Mouse (Mus musculus) adrenal gland, adult 18-20 months (tissue): ENCODE data around the gene Gm17662. TPM values are rescaled to one million over a fixed set of nuclear protein-coding genes. Genes with fewer than 3 reads are reported as not detected.
A peak's percentile ranks its signal among the peaks of the same experiment; 100 is the strongest.

Experiments
- DNase-seq, 2 experiments: peaks; one replicate each; pipeline ENCODE4 v3.0.0; 2021 to 2022; ENCODE audit warnings: low spot score in 2 of 2
- total RNA-seq, 2 experiments: library from RNA; stranded (reverse); gene quantifications; 1 replicate in 1 of 2; 2 replicates in 1 of 2; pipeline ENCODE4 v1.2.3; 2021

Gm17662 gene
- total RNA-seq, 2 experiments from 2014 or later, result not detected

DNA sequence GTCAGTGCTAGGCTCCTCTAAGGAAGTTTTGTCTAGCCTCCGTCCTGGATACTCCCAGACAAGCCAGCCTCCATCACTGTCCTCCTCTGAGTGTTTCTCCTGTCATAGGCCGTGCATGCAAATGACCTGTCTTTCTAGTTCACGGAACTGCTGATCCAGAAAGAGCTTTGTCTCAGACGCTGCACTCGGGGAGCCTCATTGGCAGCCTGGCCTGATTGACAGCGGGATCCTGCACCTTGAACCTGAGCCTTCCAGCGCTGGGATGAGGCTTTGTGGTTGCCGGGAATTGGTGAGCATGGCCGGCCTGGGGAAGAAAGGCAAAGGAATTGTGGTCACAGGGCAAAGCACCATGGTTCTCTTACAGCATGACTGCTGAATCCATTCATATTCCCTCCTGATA, 30.4 kb downstream of the Gm17662 start:
- DNase-seq, result no peak

DNA sequence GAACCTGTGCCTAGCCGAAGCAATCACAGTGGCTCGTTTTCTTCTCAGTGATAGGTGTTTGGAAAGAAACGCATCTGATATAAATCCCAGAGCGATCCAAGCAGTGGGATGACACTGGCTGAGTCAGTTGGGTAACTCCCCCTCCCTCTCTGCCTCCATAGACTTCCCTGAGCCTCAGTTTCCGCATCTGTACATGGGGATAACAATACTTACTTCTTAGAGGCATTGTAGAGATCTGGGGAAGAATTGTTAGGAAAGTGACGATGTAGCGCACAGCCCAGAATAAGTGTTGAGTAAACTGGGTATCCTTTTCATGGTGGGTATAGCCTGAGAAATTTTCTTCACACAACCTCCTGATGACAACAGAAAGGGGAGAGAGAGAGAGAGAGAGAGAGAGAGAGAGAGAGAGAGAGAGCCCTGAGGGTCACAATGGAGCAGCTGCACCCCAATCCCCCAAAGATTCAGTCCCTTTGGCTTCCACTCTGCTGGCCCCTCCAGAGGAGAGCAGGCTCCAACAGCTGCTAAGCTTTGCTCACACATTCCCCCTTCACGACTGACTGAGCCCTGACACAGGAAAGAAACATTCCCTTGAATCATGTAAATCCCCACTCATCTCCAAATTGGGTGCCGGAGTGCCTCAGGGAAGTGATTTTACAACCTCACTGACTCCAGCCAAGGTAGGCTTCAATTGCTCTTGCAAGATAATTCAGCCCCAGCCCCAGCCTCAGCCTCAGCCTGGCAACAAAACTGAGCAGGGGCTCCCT, 31.6 kb downstream of the Gm17662 start:
- DNase-seq, result no peak

DNA sequence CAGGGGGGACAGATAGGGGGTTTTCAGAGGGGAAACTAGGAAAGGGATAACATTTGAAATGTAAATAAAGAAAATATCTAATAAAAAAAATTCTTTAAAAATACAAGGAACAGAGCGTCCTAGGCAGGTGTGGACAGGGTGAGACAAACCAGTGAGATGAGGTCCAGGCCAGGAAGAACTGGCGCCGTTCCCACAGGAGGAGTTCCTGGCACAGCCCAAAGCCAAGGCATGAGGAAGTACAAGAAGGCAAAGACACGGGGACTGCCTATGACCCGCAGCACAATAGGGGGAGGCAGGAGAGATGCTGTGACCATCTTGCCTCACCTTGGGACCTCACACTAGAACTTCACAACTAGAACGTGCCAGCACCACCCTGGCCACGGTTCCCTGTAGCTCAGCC, 34.6 kb downstream of the Gm17662 start:
- no peak for DNase-seq

DNA sequence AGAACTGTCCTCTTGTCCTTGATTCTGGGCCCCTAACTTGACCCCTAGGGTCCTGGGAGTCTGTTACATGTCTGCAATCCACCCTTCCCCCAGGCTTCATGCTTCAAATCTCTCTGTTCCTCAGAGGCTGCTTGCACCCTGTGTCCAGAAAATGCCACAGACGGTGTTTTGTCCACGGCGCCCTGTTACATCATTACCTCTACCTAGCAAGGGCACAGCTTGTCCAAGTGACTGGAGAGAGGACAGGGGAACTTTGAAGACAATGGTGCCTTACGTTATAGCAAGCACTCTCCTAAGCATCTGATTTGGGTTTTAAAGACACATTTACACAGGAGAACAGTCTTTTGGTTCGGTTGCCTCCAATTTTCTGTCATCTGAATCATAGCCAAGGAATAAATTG, 36.5 kb downstream of the Gm17662 start:
- DNase-seq, result no peak

DNA sequence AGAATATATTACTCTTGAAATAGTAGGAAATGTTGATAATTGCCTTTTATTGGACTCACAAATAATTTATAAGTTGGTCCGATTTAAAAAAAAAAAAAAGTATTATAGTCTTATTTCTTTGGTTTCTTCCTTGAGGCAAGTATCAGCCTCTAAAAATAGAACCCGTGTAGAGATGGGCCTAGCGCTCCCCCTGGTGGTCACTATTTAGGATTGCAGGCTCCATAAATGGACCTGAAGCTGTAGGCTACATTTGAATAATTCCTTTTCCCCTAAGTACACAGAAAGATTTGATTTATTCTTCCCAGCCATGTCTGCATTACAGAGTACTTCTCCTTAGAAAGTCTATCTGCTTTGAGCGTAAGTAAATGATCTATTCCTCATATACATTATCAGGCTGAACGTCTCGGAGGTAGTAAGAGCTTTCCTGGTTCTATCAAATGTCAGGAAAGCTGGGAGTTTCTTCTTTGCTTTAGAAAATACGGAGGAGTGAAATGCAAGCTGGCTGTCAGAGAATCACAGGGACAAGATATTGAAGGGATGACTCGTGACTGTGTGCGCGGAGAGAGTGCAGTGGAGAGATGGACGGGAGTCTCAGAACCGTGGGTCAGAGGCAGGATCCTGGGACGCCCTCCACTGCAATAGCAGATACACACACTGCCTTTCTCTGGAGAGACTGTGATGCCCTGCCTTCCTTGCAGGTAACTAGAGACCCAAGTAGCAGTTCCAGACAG, 37.0 kb downstream of the Gm17662 start:
- peak; percentile 39 to 57 for DNase-seq

DNA sequence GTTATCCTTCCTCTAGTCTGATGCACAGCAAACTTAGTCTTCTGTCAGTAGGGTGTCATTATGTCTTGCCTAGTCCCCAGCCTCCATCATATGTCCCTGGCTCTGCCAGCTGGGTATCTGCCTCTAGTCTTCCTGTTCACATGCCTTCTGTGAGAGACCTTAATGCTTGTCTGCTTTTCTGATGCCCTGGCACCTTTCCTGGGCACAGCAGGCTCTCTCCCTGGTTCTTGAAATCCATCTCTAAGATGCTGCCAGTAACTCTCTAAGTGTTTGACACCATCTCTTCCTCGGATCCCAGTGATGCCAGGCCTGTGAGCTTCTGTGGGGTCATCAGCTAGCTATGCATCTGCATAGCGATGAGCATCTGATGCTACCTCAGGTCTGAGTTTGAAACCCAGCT, 45.7 kb downstream of the Gm17662 start:
- DNase-seq, result no peak

DNA sequence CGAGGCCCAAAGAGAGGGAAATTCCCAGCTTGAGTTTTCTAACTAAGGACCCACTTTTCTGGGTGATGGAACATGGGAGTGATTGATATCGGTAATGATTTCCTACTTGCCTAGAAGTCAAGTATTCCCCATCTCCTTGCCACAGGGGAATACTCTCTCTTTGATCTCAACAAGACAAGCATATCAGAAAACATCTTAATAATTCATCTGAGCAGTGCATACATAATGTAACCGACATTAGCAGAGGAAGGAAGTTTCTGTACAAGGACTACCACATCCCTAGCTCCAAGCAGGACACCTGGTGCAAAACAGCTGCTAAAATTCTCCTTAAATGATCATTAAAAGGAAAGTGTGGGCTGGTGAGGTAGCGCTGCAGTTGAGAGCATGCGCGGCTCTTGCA, 47.9 kb downstream of the Gm17662 start:
- DNase-seq, result no peak

Other genes with a start within 250 kb of the Gm17662 start
- not detected for gene C8b, start 91.0 kb upstream of the Gm17662 start, total RNA-seq
- gene C8a, start 19.1 kb downstream of the Gm17662 start, total RNA-seq, result under 1 TPM in 1 of 2 experiments, not detected in 1; 0.13 TPM
- under 1 TPM; 0.26 to 0.73 TPM for gene Fyb2, start 56.1 kb downstream of the Gm17662 start, total RNA-seq